Mouse (Mus musculus): ENCODE measurements around the gene Glud1.

GRCm38 (mm10) chr14:34297038-34297437, 13.5 kb upstream of the Glud1 start:
- no peak for TF ChIP-seq CTCF (conservative IDR thresholded peaks at IDR 0.05; ENCODE audit: insufficient read depth, insufficient read length, low read depth, low read length)
- TF ChIP-seq POLR2A (IDR thresholded peaks at IDR 0.05; ENCODE audit: low read depth, low read length): no peak
